Mouse (Mus musculus) stomach, postnatal 0 days (tissue): Measurements from ENCODE around the gene Adam20.

Source experiments
- CTCF ChIP-seq: IDR thresholded peaks from 2 replicates; pipeline ENCODE4 v1.5.1; 2016; ENCODE audit warnings: antibody characterized with exemption, low read depth, mild to moderate bottlenecking, moderate library complexity
- EP300 ChIP-seq: optimal IDR thresholded peaks from 2 replicates; pipeline ENCODE3; 2016; ENCODE audit warnings: antibody characterized with exemption

DNA sequence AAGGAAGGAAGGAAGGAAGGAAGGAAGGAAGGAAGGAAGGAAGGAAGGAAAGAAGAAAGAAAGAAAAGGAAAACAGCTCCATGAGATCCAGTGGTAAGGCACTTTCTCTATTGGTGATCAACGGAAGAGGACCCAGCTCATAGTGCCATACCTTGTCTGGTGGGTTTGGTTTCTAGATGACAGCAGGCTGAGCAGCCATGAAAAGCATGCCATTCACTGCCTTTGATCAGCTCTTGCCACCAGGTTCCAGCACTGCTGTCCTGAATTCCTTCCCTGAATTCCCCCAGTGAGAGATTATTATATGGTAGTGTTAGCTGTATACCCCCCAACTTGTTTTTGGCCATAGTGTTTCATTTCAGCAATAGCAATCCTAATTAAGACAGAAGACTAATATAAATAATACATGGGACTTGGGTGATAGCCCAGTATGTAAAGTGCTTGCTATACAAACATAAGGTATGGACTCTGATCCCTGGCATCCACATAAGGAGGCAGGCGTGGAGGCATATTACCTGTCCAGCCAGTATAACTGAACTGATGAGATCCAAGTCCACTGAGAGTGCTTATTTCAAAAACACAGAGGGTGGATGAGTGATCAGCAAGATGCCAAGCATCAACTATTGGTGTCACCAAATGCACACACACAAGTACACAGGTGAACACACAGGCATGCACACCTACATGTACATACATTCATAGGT, 10.5 kb downstream of the Adam20 start:
- TF ChIP-seq CTCF (no peak), EP300 (no peak)
